Mouse (Mus musculus): ENCODE data around the gene Vps13d.
"Not testable (repeated sequence)": the region's sequence is repeated elsewhere in the genome, so short reads cannot be mapped to it uniquely, and the experiment has no call there.

Vps13d gene

DNA sequence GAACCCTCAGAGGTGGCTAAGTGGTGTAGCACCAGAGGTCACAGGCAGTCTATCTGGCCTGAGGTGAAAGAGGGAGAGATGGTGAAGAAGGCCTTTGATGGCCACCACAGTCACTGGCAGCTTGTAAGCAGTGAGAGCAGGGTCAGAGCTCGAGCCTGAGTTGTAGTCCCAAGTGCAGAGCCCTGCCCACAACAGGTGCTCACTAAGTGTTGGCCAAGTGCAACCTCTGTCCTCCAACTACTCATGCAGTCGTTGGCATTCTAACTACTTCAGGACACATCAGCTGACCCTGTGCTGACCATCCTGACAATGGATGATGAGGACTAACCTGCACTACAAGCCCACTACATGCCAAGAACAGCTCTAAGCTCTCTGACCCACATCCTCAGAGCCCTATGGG, 7.2 kb downstream of the Vps13d start:
- in situ Hi-C loops (cut with MboI; ENCODE audit: low pct_unique_long_range_greater_than_20kb in 1 of 2, low sequenced_read_pairs in 2 of 2, unreplicated experiment in 1 of 2): no loop called here

DNA sequence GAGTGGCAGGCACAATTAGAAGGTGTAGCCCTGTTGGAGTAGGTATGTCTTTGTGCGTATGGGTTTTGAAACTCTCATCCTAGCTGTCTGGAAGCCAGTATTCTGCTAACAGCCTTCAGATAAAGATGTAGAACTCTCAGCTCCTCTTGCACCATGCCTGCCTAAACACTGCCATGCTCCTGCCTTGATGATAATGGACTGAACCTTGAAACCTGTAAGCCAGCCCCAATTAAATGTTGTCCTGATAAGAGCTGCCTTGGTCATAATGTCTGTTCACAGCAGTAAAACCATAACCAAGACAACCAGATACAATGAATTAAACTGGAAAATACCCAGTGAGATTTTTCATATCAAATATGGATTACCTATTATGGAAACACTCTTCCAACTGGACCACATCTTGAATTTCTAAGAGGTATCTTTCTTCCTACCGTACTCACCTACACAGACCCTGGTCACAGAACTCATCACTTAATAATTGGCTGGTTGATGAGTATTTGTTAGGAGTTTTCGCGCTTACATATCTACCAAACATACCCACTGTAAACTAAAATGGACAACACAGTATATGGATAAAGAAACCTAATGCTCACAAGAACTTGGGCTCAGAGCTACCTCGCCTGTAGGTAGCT, 15.8 kb downstream of the Vps13d start:
- in situ Hi-C loops (cut with MboI; ENCODE audit: low pct_unique_long_range_greater_than_20kb in 1 of 2, low sequenced_read_pairs in 2 of 2, unreplicated experiment in 1 of 2): no loop called here

DNA sequence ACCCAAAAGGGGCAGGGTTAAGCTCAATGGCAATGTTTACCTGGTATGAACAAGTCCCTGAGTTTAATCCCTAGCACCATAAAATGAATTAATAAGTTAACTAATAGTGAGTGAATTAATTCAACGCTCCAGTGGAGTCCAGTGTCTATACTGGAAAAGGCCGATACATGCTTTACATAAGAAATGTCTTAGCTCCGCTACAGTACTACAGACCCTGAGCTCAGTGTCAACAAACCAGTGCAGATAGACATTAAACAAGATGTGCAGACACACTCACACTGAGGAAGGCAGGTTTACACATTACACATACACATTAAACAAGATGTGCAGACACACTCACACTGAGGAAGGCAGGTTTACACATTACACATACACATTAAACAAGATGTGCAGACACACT, 29.3 kb downstream of the Vps13d start:
- in situ Hi-C loops (cut with MboI; ENCODE audit: low pct_unique_long_range_greater_than_20kb in 1 of 2, low sequenced_read_pairs in 2 of 2, unreplicated experiment in 1 of 2): not testable (repeated sequence)

DNA sequence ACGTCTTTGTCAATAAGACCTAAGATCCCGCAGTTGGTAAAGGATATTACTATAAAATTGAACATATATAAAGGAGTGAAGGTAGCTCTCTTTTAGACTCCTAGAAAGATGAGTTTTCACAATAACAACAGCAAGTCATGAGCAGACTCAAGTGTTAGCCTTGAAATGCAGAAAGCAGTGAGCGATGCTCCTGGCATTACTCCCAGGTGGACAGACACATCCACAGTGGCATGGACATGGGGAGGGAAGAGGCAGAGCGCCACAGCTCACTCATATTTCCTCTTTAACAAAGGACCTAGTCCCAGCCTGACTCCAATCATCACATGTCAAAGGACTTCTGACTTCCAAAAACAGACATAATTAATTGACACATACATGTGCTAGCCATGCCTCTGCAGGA, 30.7 kb downstream of the Vps13d start:
- in situ Hi-C loops (cut with MboI; ENCODE audit: low pct_unique_long_range_greater_than_20kb in 1 of 2, low sequenced_read_pairs in 2 of 2, unreplicated experiment in 1 of 2): no loop called here

DNA sequence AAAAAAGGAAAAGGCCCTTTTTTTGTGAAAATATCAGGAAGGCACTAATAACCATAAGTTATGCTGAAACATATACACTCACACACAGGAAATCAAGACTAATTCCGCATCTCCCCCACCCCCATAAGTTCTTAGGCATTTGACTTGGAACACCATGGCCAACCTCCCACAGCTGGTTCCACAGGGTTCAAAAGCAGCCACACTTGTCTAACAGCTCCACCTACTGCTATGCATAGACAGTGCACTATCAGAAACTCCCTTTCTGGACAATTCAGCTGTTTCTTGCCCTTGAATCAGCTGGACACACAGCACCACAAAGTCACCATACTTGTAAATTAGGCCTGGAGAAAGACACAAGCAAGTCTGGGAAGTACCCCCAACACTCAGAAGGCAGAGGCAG, 33.6 kb downstream of the Vps13d start:
- in situ Hi-C loops (cut with MboI; ENCODE audit: low pct_unique_long_range_greater_than_20kb in 1 of 2, low sequenced_read_pairs in 2 of 2, unreplicated experiment in 1 of 2): no loop called here

DNA sequence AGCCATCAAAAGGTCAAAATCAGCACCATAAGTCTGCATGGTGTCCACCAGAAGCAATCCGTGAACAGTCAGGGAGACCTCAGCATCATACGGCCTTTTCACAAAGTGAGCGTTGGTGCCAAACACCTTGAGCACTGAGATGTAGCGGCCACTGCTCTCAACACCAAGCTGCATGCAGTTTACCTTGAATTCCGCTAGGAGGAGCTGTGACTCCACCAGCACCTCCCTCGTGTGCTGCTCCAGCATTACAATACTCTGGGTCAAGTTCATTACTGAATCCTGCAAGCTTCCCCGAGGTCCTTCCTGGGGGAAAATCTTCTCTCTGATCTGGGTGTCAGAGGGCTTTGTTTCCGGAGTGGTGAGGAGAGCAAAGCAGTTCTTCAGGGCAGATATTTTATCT, 38.8 kb downstream of the Vps13d start:
- in situ Hi-C loops (cut with MboI; ENCODE audit: low pct_unique_long_range_greater_than_20kb in 1 of 2, low sequenced_read_pairs in 2 of 2, unreplicated experiment in 1 of 2): no loop called here

DNA sequence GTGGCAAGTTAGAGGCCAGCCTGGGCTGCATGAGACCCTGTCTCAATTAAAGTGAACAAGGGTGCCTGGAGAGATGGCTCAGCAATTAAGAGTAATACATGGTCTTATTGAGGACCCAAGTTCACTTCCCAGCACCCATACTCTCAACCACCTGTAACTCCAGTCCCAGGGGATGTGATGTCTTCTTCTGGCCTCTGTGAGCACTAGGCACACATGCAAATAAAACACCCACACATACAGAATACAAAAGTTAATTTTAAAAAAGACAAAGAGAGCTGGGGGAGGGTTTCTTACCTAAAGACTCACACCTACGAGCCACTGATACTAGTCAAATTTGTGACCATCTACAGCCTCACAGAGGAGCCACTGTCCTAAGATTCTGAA, 43.7 kb downstream of the Vps13d start:
- in situ Hi-C loops (cut with MboI; ENCODE audit: low pct_unique_long_range_greater_than_20kb in 1 of 2, low sequenced_read_pairs in 2 of 2, unreplicated experiment in 1 of 2): no loop called here

DNA sequence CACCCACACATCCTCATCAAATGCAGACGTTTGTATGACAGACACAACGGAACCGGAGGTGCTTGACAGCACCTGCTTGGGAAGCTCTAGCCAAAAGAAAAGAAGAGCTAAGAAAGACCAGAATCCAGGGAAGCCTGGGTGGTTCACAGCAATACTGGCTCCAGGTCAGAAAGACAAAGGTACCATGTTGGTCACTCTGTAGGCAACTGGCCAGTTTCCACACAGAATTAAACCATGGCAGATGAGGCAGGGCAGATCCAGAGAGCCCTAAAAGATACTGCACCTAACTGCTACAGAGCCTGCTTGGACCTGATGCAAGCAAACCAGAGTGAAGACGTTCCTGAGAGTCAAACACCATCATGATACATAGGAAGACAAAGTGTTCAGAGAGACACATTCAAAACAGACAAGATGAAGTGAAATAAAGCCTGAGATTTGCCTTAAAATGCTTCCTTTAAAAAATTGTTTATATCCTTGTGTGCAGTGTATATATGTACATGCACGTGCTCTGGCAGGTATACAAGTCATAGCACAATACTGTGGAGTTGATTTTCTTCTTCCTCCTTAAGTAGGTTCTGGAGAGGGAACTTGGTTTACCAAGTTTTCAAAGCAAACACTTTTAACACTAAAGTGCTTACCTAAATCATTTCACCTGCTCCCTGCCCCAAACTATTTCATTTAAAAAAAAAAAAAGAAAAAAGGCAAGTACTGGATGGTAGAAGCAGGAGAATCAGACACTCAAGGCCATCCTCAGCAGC, 44.3 kb downstream of the Vps13d start:
- in situ Hi-C loops (cut with MboI; ENCODE audit: low pct_unique_long_range_greater_than_20kb in 1 of 2, low sequenced_read_pairs in 2 of 2, unreplicated experiment in 1 of 2): no loop called here

DNA sequence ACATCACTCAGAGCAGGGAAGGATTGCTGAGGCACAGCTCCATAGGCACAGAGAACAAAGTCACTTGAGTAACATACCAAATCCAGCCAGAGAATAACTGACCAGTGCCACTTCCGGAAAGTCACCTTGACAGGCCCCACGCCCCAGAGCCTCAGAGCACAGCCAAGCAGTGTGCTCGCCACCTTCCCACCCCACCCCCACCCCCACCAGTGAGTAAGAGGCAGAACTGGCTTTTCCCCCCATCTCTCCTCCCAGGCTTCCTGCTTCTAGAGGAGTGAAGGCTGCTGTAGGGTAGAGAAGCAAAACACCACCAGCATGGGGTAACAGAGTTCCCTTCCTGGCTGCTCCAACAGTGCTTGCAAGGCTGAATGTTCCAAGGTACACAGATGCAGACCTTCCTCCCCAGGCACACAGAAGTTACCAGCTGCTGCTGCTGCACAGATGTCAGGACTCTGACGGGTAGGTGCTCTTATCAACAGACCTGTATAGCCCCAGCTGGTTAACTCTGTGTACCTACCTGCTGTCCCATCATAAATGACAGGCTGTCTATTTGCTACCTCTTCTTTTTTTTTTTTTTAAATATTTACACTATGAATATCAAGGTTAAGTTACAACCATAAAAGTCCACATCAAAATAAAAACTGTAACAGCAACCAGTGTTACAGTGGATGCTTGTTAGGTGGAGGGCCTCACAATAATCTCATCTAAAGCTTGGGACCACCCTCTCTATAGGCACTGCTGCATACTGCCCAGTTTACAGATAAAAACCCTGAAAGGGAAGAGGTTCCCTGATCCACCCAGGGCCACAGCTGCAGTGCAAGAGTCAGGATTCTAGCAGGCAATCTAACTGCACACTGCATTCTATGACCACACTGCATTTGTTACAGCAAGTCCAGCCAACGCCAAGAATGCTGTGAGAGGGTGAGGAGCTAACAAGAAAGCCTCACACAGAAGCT, 47.5 kb downstream of the Vps13d start:
- in situ Hi-C loops (cut with MboI; ENCODE audit: low pct_unique_long_range_greater_than_20kb in 1 of 2, low sequenced_read_pairs in 2 of 2, unreplicated experiment in 1 of 2): no loop called here

DNA sequence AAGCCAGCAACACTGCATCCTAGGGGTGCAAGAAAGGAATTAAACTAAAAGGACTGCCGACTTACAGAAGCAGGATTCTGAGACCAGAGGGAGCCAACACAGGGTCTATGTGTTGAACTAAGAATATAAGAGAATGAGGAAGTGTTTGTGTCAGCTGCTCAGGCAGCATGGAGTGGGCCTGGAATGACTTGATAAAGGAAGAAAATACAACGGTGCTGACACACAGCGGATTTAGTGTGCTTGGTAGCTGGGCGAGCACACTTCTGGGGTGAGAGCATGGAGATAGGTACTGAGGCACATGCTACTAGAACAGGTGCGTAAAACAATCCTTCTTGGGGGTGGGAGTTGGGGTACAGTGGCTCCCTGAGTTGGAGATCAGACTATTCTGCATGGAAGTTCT, 51.3 kb downstream of the Vps13d start:
- in situ Hi-C loops (cut with MboI; ENCODE audit: low pct_unique_long_range_greater_than_20kb in 1 of 2, low sequenced_read_pairs in 2 of 2, unreplicated experiment in 1 of 2): no loop called here

DNA sequence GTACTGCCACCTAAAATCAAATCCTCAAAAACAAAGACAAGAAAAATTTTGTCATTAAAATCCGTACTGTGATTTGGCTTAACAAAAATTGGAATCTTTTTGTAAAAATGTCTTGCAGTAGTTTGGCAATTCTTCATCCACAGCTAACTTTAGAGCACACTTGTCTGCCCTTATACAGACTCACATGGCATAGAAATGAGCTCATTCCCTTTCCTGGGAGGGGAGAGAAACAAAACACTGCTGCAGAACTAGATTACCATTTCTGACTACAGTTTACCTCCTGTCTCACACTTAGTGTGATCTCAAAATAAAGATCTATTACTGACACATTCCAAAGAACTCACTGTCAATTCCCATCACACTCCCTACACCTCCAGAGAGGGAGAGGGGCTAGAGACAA, 58.1 kb downstream of the Vps13d start:
- in situ Hi-C loops (cut with MboI; ENCODE audit: low pct_unique_long_range_greater_than_20kb in 1 of 2, low sequenced_read_pairs in 2 of 2, unreplicated experiment in 1 of 2): no loop called here

DNA sequence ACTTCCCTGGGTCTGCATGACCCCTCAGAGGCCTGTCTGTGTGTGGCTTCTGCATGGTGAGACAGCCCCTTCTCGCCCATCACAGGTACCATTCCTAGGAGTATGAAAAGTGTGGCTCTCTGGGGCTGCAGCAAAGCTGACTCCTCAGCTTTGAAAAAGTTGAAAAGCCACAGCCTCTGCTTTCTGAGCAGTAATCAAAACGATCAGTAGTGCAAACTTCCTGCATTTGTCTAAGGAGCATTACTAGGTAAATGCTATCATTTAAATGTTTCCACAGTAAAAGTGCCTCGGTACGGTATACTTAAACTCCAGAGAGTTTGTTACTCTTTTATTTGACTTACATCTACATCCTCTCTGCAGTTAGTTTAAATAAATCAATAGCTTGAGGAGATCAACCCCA, 59.3 kb downstream of the Vps13d start:
- in situ Hi-C loops (cut with MboI; ENCODE audit: low pct_unique_long_range_greater_than_20kb in 1 of 2, low sequenced_read_pairs in 2 of 2, unreplicated experiment in 1 of 2): no loop called here

DNA sequence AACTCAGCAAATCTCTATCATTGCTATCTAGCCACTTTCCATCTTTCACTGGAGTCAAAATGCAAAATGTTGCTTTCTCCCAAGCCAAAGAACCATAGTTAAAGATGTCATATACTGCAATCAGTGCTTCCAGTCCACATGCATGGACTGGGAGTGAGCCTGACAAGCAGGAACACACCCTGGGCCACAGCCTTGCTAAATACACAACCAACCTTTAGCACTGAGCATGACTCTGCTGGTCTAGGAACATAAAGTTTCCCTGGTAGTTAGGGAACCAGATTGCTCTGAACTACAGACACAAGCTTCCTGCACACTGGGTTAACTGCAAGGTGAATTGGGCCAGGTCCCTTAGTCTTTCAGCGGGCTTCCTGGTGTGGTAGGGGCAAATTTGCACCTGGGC, 64.0 kb downstream of the Vps13d start:
- in situ Hi-C loops (cut with MboI; ENCODE audit: low pct_unique_long_range_greater_than_20kb in 1 of 2, low sequenced_read_pairs in 2 of 2, unreplicated experiment in 1 of 2): no loop called here

DNA sequence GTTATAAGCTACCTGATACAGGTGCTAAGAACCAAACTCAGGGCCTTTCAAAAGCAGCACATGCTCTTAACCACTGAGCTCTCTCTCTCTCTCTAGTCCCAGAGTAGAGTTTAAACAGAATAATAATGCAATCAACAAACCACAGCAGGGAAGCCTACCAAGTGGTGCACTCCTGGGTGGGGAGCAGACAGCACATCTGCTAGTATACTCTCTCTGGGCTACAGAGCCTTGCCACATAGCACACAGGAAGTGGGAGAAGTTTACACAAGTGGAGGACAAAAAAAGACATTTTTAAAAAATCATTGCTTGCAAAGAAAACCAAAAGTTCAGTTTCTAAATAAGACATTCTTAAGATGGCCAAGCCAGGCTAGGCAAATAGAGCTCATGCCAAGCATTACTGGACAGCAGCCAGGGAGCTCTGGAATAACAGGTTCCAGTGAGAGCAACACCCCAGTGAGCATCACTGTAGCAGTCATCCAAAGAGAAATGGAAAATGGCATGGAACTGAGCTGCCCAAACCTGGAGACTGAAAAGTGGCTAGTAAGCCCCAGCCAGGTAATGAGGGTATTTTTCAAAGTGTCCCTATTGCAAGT, 64.8 kb downstream of the Vps13d start:
- in situ Hi-C loops (cut with MboI; ENCODE audit: low pct_unique_long_range_greater_than_20kb in 1 of 2, low sequenced_read_pairs in 2 of 2, unreplicated experiment in 1 of 2): no loop called here

DNA sequence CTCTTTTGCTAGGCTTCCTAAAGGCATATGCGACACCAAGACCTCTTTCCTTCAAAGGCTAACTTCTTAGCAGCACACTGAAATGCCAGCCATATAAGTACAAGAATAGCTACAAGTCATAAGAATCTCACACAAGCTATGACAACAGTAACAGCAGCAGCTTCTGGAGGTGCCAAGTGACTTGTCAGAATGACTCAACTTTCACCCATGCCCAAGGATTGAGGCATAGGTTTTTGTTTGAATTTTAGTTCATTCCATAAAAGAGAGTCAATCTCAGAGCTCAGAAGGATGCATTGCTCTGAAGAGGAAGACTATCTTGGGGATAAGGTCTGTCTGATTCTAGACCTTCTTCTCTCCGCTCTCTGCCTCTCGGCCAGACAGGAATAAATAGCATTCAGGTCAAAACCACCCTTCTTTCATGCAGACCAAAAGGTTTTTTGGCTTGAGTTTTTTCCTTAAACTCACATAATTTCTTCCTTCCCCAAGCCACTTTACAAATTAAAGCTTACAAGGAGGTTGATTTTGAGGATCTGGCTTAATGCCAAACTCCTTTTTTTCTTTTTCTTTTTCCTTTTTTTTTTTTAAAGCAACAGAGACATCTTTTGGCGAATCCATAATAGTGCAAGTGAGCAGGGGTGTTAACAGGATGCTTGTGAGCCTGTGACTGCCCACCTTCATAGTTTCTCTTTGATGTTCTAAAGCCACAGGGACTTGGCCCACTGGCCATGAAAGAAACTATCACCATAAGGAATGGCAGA, 69.2 kb downstream of the Vps13d start:
- in situ Hi-C loops (cut with MboI; ENCODE audit: low pct_unique_long_range_greater_than_20kb in 1 of 2, low sequenced_read_pairs in 2 of 2, unreplicated experiment in 1 of 2): no loop called here

DNA sequence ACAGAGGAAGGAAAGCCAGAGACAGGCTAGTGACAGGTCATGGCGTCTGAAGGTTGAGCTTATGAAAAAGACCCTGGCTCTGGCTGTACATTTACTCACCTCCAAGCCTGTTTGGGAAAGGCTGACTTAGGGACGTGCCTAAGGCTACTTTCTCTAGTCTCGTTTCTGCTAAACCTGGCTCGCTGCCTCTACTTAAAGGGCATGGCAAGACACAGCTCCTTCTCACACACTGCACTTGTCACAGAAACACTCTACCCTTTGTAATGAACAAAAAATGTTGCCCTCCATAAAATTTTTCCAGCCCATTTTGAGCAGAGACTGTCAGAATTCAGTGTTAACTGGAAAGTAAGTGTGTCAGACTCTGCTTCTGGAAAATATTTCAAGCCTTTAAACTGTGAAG, 70.4 kb downstream of the Vps13d start:
- in situ Hi-C loops (cut with MboI; ENCODE audit: low pct_unique_long_range_greater_than_20kb in 1 of 2, low sequenced_read_pairs in 2 of 2, unreplicated experiment in 1 of 2): no loop called here

DNA sequence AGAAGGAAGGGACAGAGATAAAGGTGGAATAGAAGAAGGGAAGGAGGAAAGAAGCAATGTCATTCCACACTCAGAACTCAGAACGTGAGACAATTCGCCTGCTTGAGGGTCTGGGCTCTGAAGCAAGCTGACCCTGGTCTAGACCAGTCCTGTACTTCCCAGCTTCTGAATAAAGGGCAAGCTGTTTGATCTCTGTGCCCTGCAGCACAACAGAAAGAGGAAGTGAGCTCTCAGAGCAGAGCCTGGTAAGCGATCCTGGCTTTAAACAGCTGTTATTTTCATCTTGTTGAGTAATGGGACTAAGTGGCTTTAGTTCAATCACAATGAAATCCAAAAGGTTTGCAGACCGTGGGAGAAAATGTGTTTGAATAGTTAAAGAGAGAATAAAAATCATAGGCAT, 83.2 kb downstream of the Vps13d start:
- in situ Hi-C loops (cut with MboI; ENCODE audit: low pct_unique_long_range_greater_than_20kb in 1 of 2, low sequenced_read_pairs in 2 of 2, unreplicated experiment in 1 of 2): no loop called here

DNA sequence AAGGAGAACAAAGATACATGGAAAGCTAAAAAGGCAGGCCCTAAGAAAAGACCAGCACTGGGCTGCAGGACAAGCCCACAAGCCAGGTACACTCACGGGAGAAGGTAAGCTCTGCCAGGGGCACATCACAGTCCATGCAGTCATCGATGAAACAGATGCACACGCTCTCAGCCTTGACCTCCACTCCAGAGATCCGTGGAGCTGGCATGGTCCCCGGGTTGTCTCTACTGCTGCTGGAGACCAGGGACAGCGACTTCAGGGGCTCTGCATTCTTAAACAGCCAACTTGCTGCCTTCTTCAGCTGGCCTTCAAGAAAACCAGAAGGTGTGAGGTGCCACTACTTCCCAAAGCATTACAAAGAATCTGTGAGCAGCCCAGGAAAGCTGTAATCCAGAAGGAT, 84.1 kb downstream of the Vps13d start:
- in situ Hi-C loops (cut with MboI; ENCODE audit: low pct_unique_long_range_greater_than_20kb in 1 of 2, low sequenced_read_pairs in 2 of 2, unreplicated experiment in 1 of 2): no loop called here

Data from mouse embryonic stem cell (cell line).